Mouse (Mus musculus): ENCODE measurements around the gene Kidins220. TPM values are rescaled to one million over a fixed set of nuclear protein-coding genes. Genes with fewer than 3 reads are reported as not detected.
A peak's percentile ranks its signal among the peaks of the same experiment; 100 is the strongest.

Kidins220 gene
- total RNA-seq, 1 experiment from 2014 or later = 114 TPM

DNA sequence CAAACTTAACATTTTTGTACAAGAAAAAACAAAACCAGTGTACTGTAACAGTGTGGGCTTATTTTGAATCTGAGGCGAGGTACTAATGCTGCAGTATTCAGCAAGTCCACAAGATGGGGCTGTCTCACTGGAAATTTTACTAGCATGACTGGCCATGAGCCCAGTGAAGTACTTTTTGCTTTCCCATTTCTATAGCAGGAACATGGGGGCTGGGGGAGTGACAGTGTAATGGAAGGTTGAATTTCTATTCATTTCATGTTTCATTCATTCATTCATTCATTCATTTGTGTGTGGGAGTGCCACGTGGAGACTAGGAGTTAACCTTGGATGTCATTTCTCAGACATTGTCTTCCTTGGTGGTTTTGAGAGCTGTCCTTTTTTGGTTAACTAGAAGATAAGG lies 52.7 kb downstream of the Kidins220 start:
- DNase-seq = peak; percentile 23

DNA sequence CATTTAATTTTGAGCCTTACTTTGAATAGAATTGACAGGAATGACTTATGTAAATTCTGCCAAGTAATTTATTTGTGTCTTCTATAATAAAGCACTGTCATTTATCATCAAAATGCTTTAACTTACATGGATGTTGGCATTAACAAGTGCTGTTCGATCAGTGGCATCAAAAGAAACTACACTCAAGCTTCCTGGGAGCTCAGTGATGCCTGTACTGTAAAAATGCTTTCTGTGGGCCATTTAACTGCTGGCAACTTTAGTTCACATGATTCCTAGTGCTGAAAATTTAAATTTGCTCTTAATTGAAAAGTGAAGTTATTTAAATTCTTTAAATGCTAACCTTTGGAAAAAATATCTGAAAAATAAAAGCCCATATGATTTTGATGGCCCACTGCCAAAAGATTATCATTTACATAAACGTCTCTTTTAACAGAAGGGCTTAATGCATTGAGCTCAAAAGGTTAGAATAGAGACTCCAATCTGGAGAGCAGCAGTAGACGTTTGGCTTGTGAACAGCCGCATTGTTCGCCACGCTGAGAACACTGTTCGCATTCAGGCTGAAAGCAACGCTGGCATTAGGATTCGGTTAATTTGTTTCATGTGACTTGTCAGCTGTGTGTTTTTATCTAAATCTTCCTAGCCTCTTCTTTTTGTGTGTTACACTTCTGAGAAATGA lies 59.1 kb downstream of the Kidins220 start:
- no peak for DNase-seq

DNA sequence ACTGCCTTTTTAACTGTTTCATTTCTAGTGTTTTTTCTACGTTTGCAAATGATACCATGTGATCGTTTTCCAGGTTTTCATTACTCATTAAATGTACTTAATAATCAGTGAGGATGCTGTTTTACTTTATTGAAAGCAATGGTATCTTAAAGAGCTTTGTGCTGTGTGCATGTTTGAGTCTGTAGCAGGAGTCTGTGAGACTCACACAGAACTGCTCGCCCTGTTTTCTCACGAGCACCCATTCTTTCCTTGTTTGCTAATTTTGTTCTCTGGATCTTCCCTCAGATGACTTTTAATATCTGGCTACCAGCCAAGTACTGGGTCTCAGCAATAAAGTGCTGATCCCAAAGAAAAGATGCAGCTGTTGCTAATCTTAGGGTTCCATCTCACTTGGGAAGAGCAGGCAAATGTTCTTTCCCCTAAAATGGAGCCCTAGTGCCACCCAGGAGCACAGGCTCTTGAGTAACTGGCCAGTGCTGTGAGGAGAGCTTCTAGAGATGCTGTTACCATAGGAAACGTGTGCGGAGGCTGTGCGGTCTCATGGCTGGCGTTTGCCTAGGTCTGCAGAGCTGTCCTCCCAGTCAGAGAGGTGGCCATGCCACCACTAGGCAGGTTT lies 59.7 kb downstream of the Kidins220 start:
- no peak for DNase-seq

DNA sequence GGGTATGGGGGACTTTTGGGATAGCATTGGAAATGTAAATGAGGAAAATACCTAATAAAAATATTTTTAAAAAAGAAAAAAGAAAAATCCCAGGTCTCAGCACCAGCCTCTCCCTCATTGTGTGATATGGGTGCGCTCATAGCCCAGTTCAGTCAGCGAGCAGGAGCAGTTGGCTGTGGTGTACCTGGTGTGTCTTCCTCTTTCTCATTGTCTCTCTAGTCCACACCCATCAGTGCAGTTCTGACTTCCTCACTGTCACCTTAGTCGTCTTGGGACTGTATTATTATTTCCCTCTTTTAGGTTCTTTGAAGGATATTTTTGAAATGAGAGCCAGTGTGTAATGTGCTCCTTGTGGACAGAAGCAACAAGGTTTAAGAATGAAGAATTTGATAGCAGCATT lies 61.3 kb downstream of the Kidins220 start:
- DNase-seq = no peak

DNA sequence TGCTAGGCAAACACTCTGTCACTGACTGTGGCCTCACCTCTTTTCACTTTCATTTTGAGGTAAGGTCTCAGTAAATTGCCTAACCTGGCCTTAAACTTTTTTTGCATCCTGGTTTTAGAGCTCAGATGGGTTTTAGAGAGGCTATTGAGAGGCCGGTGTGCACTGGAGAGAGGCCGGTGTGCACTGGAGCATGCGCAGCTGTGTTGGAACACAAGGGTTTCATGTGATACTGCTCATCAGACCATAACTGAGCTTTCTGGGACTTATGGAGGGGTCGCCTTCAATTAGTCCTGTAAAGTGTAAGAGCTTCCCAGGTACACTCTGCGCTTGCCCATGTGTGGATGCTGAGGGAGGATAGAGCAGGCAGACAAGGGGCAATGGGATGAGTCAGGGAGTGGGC lies 62.5 kb downstream of the Kidins220 start:
- no peak for DNase-seq

DNA sequence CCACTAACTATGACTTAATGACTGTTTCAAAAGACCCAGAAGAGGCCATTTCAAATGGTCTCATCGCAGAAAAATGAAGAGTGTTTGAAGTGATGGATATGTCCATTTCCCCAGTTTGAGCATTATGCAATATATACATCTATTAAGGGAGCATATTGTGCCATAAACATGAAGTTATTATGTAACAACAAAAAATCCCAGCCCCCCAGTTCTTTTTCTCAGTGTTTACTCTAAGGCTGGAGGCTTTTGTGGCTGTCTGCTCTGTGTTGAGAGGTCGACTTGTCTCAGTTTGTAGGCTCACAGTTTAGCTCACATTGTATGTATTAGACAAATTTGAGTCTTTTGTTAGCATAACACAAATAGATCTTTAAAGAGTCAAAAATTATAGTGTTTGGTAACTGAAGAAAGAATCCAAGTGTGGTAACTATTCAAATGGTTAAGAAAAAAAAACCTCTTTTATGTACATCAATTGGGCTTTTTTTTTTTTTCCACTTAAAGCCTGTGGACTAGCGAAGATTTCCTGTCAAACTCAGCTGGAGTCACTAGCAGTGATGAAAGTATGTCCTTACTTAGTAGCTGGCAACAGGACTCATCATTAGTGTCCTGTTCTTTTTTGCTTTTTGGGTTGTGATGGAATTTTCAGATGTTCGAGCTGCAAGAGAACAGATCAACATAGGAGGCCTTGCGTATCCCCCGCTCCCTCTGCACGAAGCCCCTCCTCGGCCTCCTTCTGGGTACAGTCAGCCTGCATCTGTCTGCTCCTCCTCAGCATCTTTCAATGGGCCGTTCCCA lies 63.2 kb downstream of the Kidins220 start:
- no peak for DNase-seq

DNA sequence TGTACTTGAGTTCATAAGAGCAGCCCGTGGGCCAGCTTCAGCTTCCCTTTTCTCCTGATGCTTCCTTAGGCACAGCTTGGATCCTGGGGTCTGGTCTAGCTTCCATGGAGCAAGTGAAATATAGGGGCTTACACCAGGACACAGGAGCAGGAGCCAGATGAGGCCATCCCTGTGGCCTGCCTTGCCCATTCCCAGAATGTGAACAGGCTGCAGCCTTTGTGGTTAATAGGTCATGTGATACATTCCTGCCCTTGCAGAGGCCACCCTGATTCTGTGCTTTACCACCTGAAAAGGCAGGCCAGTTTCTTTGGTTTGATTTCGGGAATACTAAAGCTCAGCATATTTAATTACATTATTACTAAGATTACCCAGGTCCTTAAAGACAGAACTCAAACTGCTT lies 69.3 kb downstream of the Kidins220 start:
- no peak for DNase-seq

DNA sequence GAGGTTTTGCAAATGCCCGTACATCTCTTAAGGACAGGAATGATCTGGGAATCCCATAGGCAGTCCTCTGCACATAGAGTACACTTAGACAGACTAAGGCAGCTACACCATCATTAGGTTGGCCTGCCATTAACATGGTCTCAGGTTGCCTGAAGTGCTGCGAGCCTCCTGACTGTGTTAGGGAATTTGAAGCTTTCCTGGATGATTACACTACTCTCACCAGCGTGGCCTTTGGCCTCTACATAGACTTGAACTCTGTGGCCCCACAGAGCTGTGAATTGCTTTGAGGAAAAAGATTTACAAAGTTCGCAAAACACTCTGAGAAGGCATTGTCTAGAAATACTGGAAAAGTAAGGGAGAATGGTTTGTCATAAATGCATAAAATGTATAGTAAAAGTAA lies 69.9 kb downstream of the Kidins220 start:
- DNase-seq = no peak

DNA sequence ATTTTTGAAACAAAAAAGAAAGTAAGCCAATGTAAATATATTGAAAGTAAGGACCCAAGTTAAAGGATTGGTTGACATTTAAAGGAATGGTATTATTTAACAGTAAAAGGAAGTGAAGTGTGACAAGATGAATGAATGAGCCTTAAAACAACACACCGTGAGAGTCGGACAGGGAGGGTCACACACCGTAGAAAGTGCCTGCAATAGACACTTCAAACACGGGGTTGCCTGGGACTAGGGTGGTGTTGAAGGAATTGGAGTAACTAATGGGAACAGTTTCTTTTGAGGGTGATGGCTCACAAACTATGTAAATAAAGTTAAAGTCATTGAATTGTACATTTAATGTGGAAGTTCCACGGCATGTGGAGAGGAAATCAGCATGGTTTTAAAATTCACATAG lies 74.5 kb downstream of the Kidins220 start:
- no peak for DNase-seq

DNA sequence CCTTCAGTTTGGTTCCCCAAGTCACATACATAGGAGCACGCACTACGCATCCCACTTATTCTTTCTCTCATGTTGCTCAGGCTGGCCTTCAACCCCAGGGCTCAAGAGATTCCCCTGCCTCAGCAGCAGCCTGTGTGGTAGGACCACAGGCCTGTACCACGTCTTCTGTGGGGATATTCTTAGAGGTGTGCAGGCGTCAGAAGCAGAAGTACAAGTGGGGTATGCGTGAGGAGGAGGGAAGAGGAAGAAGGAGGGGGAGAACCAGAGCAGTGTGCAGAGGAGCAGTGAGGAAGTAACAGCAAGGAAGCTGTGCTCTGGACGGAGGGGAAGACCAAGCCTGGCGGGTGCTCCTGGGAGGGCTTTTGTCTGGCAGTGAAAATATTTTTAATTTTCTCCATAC lies 79.8 kb downstream of the Kidins220 start:
- no peak for DNase-seq

DNA sequence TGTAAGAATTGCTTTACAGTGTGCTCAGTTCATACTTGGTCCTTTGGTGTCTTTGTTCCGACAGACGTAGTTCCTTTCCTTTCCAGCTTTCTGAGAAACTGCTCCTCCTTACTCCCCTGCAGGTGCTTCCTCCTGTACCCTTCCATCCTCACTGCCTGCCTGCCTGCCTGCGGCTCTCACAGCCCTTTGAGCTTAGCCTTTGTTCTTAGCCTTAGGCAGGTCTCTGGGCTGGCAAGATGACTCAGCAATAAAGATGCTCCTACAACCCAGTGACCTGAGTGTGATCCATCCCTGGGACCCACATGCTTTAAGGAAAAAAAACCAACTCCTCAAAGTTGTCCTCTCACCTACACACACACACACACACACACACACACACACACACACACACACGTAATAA lies 80.2 kb downstream of the Kidins220 start:
- no peak for DNase-seq

DNA sequence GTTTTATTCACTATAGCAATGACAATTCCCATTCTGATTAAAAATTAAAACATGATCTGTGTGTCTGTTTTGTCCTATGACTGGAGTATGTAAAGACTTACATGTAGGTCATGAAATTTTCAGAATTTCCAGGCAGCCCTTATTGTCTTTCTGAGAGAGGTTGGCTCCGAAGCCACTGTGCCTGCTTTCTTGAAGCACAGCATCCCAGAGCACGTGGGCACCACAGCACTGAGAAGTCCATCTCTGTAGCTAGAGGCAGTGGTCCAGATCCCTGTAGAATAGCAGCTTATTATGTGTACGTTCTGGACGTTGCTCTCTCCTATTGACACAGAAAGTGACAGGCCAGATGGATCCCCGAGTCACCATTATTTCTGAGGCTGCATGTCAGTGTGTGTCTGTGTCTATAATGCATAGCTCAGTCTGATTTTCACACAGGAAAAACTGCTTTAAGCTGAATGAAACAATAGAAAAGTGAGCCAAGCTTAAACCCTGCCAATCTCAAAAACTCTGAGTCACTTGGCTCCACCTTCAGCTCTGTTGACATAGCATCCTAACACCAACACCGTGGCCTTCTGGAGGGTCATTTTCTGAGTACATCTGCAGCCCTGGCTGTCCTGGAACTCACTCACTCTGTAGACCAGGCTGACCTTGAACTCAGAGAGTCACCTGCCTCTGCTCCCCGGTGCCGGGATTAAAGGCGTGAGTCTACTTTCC lies 84.9 kb downstream of the Kidins220 start:
- DNase-seq = peak; percentile 17

DNA sequence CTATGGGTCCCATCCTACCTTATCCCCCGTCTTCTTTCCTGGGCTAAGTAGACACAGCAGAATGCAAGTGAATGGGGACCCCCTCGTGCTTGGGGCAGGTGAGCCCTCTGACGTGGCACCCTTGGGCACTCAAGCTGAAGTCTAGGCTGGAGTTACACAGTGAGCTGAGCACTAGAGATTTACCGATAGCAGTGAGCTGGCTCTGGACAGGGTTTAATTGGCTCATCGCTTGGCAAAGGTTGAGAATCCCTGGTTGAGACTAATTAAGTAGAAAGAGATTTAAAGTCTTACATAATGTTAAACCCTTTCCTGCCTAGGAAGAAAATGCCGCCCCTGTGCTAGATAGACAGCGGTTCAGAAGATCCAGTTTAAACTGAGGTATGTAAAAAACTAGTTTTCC lies 86.2 kb downstream of the Kidins220 start:
- no peak for DNase-seq

DNA sequence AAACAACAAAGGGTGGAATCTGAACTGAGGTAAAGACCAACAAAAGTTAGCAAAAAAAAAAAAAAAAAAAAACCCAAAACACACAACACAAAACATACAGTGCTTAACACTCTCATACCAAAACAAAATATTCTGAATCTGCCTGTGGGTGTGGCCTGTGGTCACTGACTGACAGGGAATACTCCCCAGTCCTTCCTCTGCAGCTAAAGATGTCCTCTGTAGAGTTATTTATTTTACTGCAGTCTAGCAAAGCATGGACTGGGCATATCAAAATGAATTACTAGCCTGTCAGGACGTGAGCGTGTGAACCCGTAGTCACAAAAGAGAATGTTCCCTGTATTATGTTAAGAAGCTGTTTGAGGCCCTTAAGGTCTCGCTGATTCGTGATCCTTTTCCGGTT lies 87.5 kb downstream of the Kidins220 start:
- no peak for DNase-seq

DNA sequence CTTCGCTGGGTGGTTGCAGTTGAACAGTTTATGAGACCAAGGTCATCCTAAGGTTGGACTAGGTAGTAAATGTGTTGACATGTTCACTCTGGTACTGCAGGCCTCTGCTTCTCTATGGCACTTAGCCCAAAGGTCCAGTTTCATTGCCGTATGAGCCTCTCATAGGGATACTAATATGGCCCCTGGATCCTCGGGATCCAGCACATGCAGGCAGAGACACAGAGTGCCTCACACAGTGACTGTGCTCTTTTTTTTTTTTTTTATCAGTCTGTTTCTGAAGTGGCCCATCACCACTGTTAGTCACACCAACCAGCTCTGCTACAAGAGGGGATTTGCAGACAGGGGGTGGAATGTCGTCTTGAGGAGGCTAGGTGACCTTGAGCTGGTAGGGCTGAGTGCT lies 98.6 kb downstream of the Kidins220 start:
- DNase-seq = no peak

DNA sequence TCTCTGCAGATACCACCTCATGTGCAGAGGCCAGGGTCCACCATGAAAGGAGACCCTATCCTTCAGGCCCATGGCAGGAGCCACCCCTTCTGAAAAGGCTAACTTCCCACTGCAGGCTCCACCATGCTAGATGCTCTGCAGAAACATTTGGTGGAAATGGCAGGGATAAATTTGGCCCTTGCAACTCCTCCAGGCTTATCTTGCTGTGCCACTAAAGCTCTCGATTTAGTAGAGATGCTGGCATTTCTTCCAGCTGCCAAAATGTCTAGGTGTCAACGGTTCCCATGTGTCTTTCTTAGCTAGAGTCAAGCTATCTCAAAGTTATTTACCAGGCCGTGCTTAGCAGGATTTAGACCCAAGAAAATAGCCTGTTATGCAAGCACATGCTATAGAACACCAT lies 99.6 kb downstream of the Kidins220 start:
- DNase-seq = no peak

DNA sequence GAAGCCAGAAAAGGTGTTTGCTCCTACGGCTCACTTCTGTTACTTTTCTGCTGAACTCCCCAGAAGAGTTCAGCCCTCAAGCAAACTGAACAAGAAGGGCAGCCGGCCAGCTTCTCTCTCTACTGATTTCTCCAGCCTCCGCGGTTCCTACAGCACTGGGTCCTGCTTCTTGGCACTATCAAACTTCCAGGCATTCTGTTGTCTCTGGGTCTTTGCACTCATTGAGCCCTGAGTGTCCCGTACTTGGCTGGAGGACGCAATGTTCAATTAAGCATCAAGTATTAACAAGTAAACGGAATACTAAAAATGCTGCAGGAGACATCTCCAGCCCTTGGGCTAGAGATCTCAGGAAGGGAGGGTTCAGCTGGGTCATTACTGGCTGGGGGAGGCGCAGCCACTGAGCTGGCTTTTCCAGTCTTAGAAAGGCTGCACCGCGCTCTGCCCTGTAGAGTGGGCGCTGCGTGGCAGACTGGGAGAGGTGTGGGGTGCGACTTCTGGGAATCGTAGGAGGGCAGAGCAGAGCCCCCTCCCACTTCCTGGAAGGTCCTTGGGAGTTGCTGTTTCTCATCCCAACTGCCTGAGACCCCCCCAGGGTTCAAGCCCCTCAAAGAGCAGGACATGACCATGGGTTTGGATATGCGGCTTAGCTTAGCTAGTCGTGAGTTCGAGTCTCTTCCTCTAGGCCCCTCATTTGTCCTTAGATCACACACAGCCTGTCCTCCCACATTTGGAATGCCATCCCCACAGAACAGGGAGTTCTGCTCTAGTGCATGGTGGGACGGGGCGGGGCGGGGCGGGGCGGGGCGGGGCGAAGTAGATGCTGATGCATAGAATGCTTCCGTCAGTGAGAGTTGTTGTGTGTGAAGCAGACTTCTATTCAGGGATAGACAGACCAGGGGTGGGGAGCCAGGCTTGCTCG lies 108.8 kb downstream of the Kidins220 start:
- no peak for DNase-seq

DNA sequence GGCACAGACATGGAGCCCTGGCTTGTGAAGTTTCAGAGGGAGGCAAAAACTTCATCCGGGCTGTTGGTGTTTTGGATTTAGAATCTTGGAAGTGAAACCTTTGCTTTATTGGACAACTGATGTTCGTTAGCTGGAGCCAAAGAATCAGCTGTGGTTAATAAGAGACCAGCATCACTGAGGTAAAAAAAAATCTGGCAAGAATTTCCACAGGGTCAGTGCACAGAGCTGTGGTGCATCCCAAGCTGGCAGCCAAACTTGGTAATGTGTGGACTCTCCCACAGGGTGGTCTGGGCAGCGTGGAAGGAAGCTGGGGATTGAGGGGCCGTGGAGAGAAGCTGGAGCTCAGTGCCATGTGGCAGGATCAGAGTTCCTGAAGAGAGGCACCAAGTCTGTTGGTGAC lies 112.2 kb downstream of the Kidins220 start:
- DNase-seq = no peak

DNA sequence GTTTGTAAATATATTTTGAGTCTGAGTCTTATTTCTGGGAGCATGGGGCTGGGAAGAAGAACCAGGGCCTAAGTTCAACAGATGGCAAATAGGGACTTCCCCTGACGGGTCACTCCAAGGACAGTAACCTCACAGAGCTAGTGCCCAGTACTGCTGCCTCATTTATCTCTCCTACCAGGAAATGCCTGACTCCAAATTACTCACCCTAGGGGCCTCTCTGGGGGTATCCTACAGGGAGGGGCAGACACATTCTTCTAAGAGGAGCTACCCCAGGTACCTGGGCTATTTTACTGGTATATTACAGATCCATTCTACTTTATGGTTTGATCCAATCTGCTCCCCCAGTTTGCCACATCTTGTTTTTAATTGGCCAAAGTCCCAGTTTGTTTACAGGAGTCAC lies 114.7 kb downstream of the Kidins220 start:
- no peak for DNase-seq

DNA sequence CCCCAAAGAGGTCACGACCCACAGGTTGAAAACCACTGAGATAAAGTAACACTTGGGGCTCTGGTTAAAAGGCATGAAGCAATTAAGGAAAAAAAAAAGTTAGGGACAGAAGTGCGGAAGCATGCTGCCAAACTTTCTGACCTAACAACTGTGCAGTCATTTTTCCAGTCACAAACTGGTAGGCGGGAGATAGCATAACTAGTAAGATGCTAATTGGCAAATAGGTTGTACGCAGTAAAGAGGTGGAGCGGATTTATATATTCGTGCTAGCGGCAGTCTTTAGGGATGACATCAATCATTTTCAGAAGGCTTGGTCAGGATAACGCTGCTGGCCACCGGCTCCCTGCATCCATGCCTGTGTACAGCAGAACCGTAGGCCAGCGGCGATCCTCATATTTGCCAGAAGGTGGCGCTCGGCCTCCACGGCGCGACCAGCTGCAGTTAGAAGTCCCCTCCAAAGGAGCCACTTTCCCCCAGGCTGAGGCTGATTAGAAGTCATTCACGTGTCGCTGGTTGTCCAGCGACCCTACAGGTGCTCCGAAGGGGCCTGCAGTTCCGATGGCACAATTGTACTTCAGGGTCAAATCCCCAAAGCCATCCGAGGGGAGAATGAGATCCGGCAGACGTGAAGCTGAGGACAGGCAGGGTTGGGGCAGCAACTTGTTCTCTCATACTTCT lies 117.4 kb downstream of the Kidins220 start:
- DNase-seq = peak; percentile 90

DNA sequence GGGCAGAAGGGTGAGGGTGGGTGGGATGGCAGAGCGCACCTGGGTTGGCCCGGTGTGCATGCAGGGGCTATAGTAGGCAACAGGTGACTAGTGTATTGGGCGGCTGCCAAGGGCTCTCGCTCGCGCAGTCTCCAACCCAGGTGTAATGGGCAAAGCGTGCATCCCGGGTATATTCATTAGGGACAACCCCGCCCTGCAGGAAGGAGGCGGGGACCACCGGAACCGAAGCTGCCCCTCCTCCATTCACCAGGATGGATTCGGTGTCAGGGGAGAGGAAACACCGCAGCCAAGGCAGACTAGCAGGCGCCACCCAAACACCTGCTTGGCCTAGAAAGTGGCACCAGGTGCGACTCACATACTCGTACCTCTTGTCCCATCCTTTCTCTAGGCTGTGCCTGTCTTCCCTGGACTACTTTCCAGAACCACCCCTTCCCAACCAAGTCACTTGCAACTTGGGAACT lies 118.1 kb downstream of the Kidins220 start:
- DNase-seq = peak; percentile 74

Data from adrenal gland, postnatal 25 days (tissue).